Mouse (Mus musculus) bone marrow macrophage, adult 2 months (primary cell): ENCODE results near the gene Mecr.

ENCODE experiments used
- CTCF ChIP-seq: IDR thresholded peaks from 2 replicates; pipeline ENCODE4 v1.5.1; 2012; ENCODE audit warnings: low read depth, mild to moderate bottlenecking, low read length, moderate library complexity
- POLR2A ChIP-seq: IDR thresholded peaks from 2 replicates; pipeline ENCODE4 v1.6.1; 2012; ENCODE audit warnings: mild to moderate bottlenecking, low read depth, low read length, borderline replicate concordance

DNA sequence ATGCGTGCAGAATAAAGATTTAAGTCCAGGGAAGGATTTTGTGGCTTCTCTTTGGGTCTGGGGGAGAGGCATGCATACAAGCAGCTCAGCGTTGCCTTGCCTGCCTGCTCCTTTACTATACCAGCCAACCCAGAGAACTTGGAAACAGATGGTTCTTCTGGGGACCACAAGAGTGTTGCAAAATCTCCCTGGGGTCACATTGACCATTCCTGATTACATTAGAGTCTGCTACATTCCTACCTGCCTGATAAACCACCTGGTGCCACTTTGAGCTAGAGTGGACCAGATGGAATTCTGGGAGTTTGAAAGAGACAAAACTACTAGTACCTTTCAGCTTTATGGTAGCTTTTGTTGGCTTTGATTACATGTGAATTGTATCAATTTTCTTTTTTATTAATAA, 33.6 kb downstream of the Mecr start:
- TF ChIP-seq POLR2A (no peak), CTCF (no peak)
